Mouse (Mus musculus) MEL (cell line): ENCODE results near the gene Fut8. TPM values are rescaled to one million over a fixed set of nuclear protein-coding genes. Genes with fewer than 3 reads are reported as not detected.
A peak's percentile ranks its signal among the peaks of the same experiment; 100 is the strongest.

Experiments used
- DNase-seq: peaks from one replicate; pipeline ENCODE4 v3.0.0; 2011; ENCODE audit warnings: low read depth, low spot score
- H3K27ac ChIP-seq: 2 replicates; pipeline ENCODE4 v1.5.1; 2012; ENCODE audit warnings: low read depth, mild to moderate bottlenecking, control low read depth, low read length, moderate library complexity; ENCODE audit not compliant: control insufficient read depth
- H3K27me3 ChIP-seq, 2 experiments: fragments of 150-350 bp in 1 of 2; sonication (generic) in 1 of 2; 2 replicates each; pipeline ENCODE4 v1.6.1; 2012; ENCODE audit warnings: low read length in 2 of 2, mild to moderate bottlenecking in 2 of 2, improper control_type of control experiment in 1 of 2, moderate library complexity in 1 of 2; ENCODE audit not compliant: insufficient read depth in 2 of 2, control insufficient read depth in 1 of 2
- H3K36me3 ChIP-seq, 2 experiments: 2 replicates each; pipeline ENCODE4 v1.6.1; 2012 to 2014; ENCODE audit warnings: low read length in 2 of 2, improper control_type of control experiment in 1 of 2, inconsistent platforms in 1 of 2, mild to moderate bottlenecking in 1 of 2; ENCODE audit not compliant: insufficient read depth in 2 of 2, control insufficient read depth in 1 of 2
- H3K4me1 ChIP-seq, 2 experiments: fragments of 150-350 bp in 1 of 2; sonication (generic) in 1 of 2; 2 replicates each; pipeline ENCODE4 v1.6.1; 2012; ENCODE audit warnings: low read length in 2 of 2, improper control_type of control experiment in 1 of 2, mild to moderate bottlenecking in 1 of 2; ENCODE audit not compliant: insufficient read depth in 2 of 2, control insufficient read depth in 1 of 2
- H3K4me3 ChIP-seq, 2 experiments: fragments of 150-350 bp in 1 of 2; sonication (generic) in 1 of 2; 2 replicates each; pipeline ENCODE4 v1.5.1; 2012; ENCODE audit warnings: low read depth in 2 of 2, low read length in 2 of 2, mild to moderate bottlenecking in 2 of 2, moderate library complexity in 2 of 2, control low read depth in 1 of 2, improper control_type of control experiment in 1 of 2; ENCODE audit not compliant: control insufficient read depth in 1 of 2, insufficient read depth in 1 of 2
- H3K79me2 ChIP-seq: 2 replicates; pipeline ENCODE4 v1.6.1; 2012; ENCODE audit warnings: mild to moderate bottlenecking, low read length, moderate library complexity; ENCODE audit not compliant: control insufficient read depth, poor library complexity, insufficient read depth
- H3K9ac ChIP-seq: 2 replicates; pipeline ENCODE4 v1.6.1; 2012; ENCODE audit warnings: low read depth, mild to moderate bottlenecking, control low read depth, low read length, moderate library complexity; ENCODE audit not compliant: control insufficient read depth, poor library complexity, severe bottlenecking
- H3K9me3 ChIP-seq: fragments of 150-350 bp; sonication (generic); replicated peaks from 2 replicates; pipeline ENCODE4 v1.6.1; 2012; ENCODE audit warnings: mild to moderate bottlenecking, low read length, improper control_type of control experiment, moderate library complexity; ENCODE audit not compliant: insufficient read depth
- CHD1 ChIP-seq: IDR thresholded peaks from 2 replicates; pipeline ENCODE4 v1.6.1; 2012; ENCODE audit warnings: low read depth, mild to moderate bottlenecking, inconsistent platforms, low read length, improper control_type of control experiment
- CHD2 ChIP-seq: IDR thresholded peaks from 2 replicates; pipeline ENCODE4 v1.6.1; 2011; ENCODE audit warnings: low read length, improper control_type of control experiment
- CTCF ChIP-seq, 3 experiments: IDR thresholded peaks in 2 of 3; conservative IDR thresholded peaks in 1 of 3; 2 replicates each; pipeline ENCODE4 v1.5.1; 2011 to 2012; ENCODE audit warnings: low read length in 3 of 3, low read depth in 2 of 3, mild to moderate bottlenecking in 2 of 3, improper control_type of control experiment in 1 of 3, inconsistent platforms in 1 of 3, mixed read lengths in 1 of 3, moderate library complexity in 1 of 3; ENCODE audit not compliant: control insufficient read depth in 1 of 3, insufficient read depth in 1 of 3, poor library complexity in 1 of 3, severe bottlenecking in 1 of 3
- E2F4 ChIP-seq: IDR thresholded peaks from 2 replicates; pipeline ENCODE4 v1.6.1; 2011; ENCODE audit warnings: low read depth, low read length, improper control_type of control experiment, borderline replicate concordance
- EP300 ChIP-seq, 2 experiments: IDR thresholded peaks; 2 replicates each; pipeline ENCODE4 v1.6.1; 2011; ENCODE audit warnings: improper control_type of control experiment in 2 of 2, low read length in 2 of 2, low read depth in 1 of 2, mild to moderate bottlenecking in 1 of 2
- ETS1 ChIP-seq: IDR thresholded peaks from 2 replicates; pipeline ENCODE4 v1.6.1; 2012; ENCODE audit warnings: low read depth, mild to moderate bottlenecking, inconsistent platforms, low read length, improper control_type of control experiment, moderate library complexity
- GABPA ChIP-seq: IDR thresholded peaks from 2 replicates; pipeline ENCODE4 v1.6.1; 2012; ENCODE audit warnings: low read depth, mild to moderate bottlenecking, inconsistent platforms, low read length, improper control_type of control experiment, moderate library complexity
- GATA1 ChIP-seq: IDR thresholded peaks from 2 replicates; pipeline ENCODE4 v1.6.1; 2011; ENCODE audit warnings: low read depth, low read length, improper control_type of control experiment
- JUND ChIP-seq: IDR thresholded peaks from 2 replicates; pipeline ENCODE4 v1.6.1; 2011; ENCODE audit warnings: low read depth, mild to moderate bottlenecking, improper control_type of control experiment, low read length
- MAFK ChIP-seq: IDR thresholded peaks from 2 replicates; pipeline ENCODE4 v1.6.1; 2011; ENCODE audit warnings: low read depth, mild to moderate bottlenecking, low read length, improper control_type of control experiment, borderline replicate concordance
- MAX ChIP-seq: IDR thresholded peaks from 2 replicates; pipeline ENCODE4 v1.6.1; 2011; ENCODE audit warnings: low read length, improper control_type of control experiment
- MEF2A ChIP-seq: IDR thresholded peaks from 2 replicates; pipeline ENCODE4 v1.6.1; 2014; ENCODE audit warnings: low read depth, mild to moderate bottlenecking, inconsistent platforms, low read length, improper control_type of control experiment; ENCODE audit not compliant: poor library complexity, insufficient replicate concordance, severe bottlenecking; ENCODE audit errors: extremely low read depth
- MXI1 ChIP-seq: IDR thresholded peaks from 2 replicates; pipeline ENCODE4 v1.6.1; 2011; ENCODE audit warnings: mild to moderate bottlenecking, low read depth, low read length, improper control_type of control experiment
- NRF1 ChIP-seq: IDR thresholded peaks from 2 replicates; pipeline ENCODE4 v1.6.1; 2014; ENCODE audit warnings: low read depth, mild to moderate bottlenecking, inconsistent platforms, low read length, improper control_type of control experiment, moderate library complexity; ENCODE audit not compliant: poor library complexity, insufficient read depth, severe bottlenecking
- POLR2A ChIP-seq, 2 experiments: IDR thresholded peaks; 2 replicates each; pipeline ENCODE4 v1.6.1; 2011 to 2012; ENCODE audit warnings: low read length in 2 of 2, mild to moderate bottlenecking in 2 of 2, control low read depth in 1 of 2, improper control_type of control experiment in 1 of 2, low read depth in 1 of 2, moderate library complexity in 1 of 2; ENCODE audit not compliant: control insufficient read depth in 1 of 2, insufficient read depth in 1 of 2, poor library complexity in 1 of 2
- POLR2AphosphoS5 ChIP-seq: IDR thresholded peaks from 2 replicates; pipeline ENCODE4 v1.6.1; 2012; ENCODE audit warnings: low read depth, borderline replicate concordance, mild to moderate bottlenecking, inconsistent platforms, low read length, moderate library complexity, mixed read lengths
- SIN3A ChIP-seq: IDR thresholded peaks from 2 replicates; pipeline ENCODE4 v1.6.1; 2012; ENCODE audit warnings: low read length, improper control_type of control experiment, inconsistent platforms
- SMC3 ChIP-seq: IDR thresholded peaks from 2 replicates; pipeline ENCODE4 v1.6.1; 2011; ENCODE audit warnings: low read depth, low read length, improper control_type of control experiment
- TAL1 ChIP-seq: IDR thresholded peaks from 2 replicates; pipeline ENCODE4 v1.6.1; 2012; ENCODE audit warnings: mild to moderate bottlenecking, inconsistent platforms, low read length, moderate library complexity, mixed read lengths
- USF2 ChIP-seq, 2 experiments: IDR thresholded peaks; 2 replicates each; pipeline ENCODE4 v1.6.1; 2011 to 2012; ENCODE audit warnings: improper control_type of control experiment in 2 of 2, low read length in 2 of 2, borderline replicate concordance in 1 of 2, inconsistent platforms in 1 of 2, low read depth in 1 of 2, mild to moderate bottlenecking in 1 of 2; ENCODE audit not compliant: insufficient read depth in 1 of 2
- ZMIZ1 ChIP-seq: IDR thresholded peaks from 2 replicates; pipeline ENCODE4 v1.6.1; 2012; ENCODE audit warnings: low read depth, mild to moderate bottlenecking, inconsistent platforms, low read length, improper control_type of control experiment, moderate library complexity
- ZNF384 ChIP-seq: IDR thresholded peaks from 2 replicates; pipeline ENCODE4 v1.6.1; 2012; ENCODE audit warnings: low read depth, mild to moderate bottlenecking, inconsistent platforms, low read length, improper control_type of control experiment
- polyA plus RNA-seq, 2 experiments: library from polyadenylated mRNA; stranded (reverse) in 1 of 2; unstranded in 1 of 2; fragments of >175 nt in 1 of 2; fragments of >200 nt in 1 of 2; gene quantifications; 2 replicates each; pipeline versions ENCODE4 v1.2.1 to v1.2.4; 2012; ENCODE audit warnings: low replicate concordance in 2 of 2, low read depth in 1 of 2; ENCODE audit not compliant: insufficient read length in 2 of 2, insufficient read depth in 1 of 2, missing spikeins in 1 of 2
- total RNA-seq: library from RNA; depleted of rRNA; stranded (reverse); fragments of 300-350 nt; gene quantifications from 2 replicates; pipeline ENCODE4 v1.2.3, GENCODE M21; 2012

Gene Fut8
- total and polyA plus RNA-seq, 3 experiments: 61.3 to 90.0 (median 73.7) TPM

GRCm38 (mm10) chr12:77429381-77429780 is 191.5 kb downstream of the Fut8 start (continued):
- no peak for TF ChIP-seq E2F4
- TF ChIP-seq ZNF384: no peak

GRCm38 (mm10) chr12:77436733-77437132 is 198.8 kb downstream of the Fut8 start:
- Histone ChIP-seq H3K4me1 (peaks cover 4 to 20% of the 10 kb centered on the region in 2 experiments; a peak in 3 of 4 replicates), H3K36me3 (peaks cover 2 to 24% of the 10 kb centered on the region in 2 experiments; a peak in 3 of 4 replicates), H3K27me3 (no peaks in the 10 kb centered on the region), H3K9me3 (no peaks in the 10 kb centered on the region), H3K27ac (no peak overlapping the region), H3K79me2 (no peaks in the 10 kb centered on the region), H3K9ac (no peak overlapping the region), H3K4me3 (no peak overlapping the region)
- no peak for TF ChIP-seq ETS1
- TF ChIP-seq EP300 (IDR thresholded peaks at IDR 0.05; ENCODE audit: low read depth in 1 of 2, low read length in 2 of 2): peak in 1 of 2 experiments; percentile 12; a peak in 1 of 4 replicates
- TF ChIP-seq GATA1: 0 out of 2 replicates have a peak, but pooled peaks have one; percentile 6
- TF ChIP-seq MAX: no peak
- no peak for TF ChIP-seq POLR2A (IDR thresholded peaks at IDR 0.05; ENCODE audit: control insufficient read depth in 1 of 2, insufficient read depth in 1 of 2, low read depth in 1 of 2, low read length in 2 of 2, poor library complexity in 1 of 2)
- DNase-seq: peak; percentile 54

GRCm38 (mm10) chr12:77450816-77451215 is 212.9 kb downstream of the Fut8 start:
- Histone ChIP-seq H3K9ac (no peak overlapping the region), H3K27me3 (no peaks in the 10 kb centered on the region), H3K4me1 (no peaks in the 10 kb centered on the region), H3K36me3 (peaks cover 0 to 21% of the 10 kb centered on the region in 2 experiments; a peak in 2 of 4 replicates), H3K9me3 (no peaks in the 10 kb centered on the region), H3K79me2 (no peaks in the 10 kb centered on the region), H3K27ac (no peak overlapping the region), H3K4me3 (no peak overlapping the region)
- TF ChIP-seq MXI1 (no peak), NRF1 (no peak)
- DNase-seq: no peak

- TF ChIP-seq TAL1: no peak
- no peak for TF ChIP-seq CTCF (IDR thresholded peaks at IDR 0.05 in 2 of 3, conservative IDR thresholded peaks at IDR 0.05 in 1 of 3; ENCODE audit: control insufficient read depth in 1 of 3, insufficient read depth in 1 of 3, low read depth in 2 of 3, low read length in 3 of 3, poor library complexity in 1 of 3, severe bottlenecking in 1 of 3)
- no peak for TF ChIP-seq SMC3
- TF ChIP-seq MAFK: no peak
- no peak for TF ChIP-seq CHD1
- TF ChIP-seq E2F4: no peak
- no peak for TF ChIP-seq ETS1
- TF ChIP-seq CHD2: no peak
- no peak for TF ChIP-seq GABPA
- TF ChIP-seq POLR2AphosphoS5: no peak
- no peak for TF ChIP-seq NRF1
- TF ChIP-seq USF2 (IDR thresholded peaks at IDR 0.05; ENCODE audit: borderline replicate concordance in 1 of 2, insufficient read depth in 1 of 2, low read depth in 1 of 2, low read length in 2 of 2): no peak
- TF ChIP-seq MEF2A: no peak
- TF ChIP-seq ZMIZ1: no peak
- TF ChIP-seq MXI1: no peak
- no peak for TF ChIP-seq SIN3A
- TF ChIP-seq POLR2A (IDR thresholded peaks at IDR 0.05; ENCODE audit: control insufficient read depth in 1 of 2, insufficient read depth in 1 of 2, low read depth in 1 of 2, low read length in 2 of 2, poor library complexity in 1 of 2): no peak
- no peak for TF ChIP-seq JUND
- TF ChIP-seq GATA1: no peak
- Histone ChIP-seq H3K36me3 (peaks cover 2 to 10% of the 10 kb centered on the region in 2 experiments; a peak in 3 of 4 replicates), H3K27me3 (no peaks in the 10 kb centered on the region), H3K9ac (no peak overlapping the region), H3K4me1 (peaks cover 0 to 7% of the 10 kb centered on the region in 2 experiments; a peak in 2 of 4 replicates), H3K27ac (no peak overlapping the region), H3K79me2 (no peaks in the 10 kb centered on the region), H3K4me3 (no peak overlapping the region), H3K9me3 (no peaks in the 10 kb centered on the region)
- DNase-seq: no peak
Observed at GRCm38 (mm10) chr12:77466178-77466577, 228.3 kb downstream of the Fut8 start.
